Mouse (Mus musculus): ENCODE measurements around the gene Bcas1.

Bcas1 gene

GRCm38 (mm10) chr2:170308033-170308820 lies 119.4 kb downstream of the Bcas1 start:
- DNase-seq = no peak

GRCm38 (mm10) chr2:170307589-170308021 lies 120.0 kb downstream of the Bcas1 start:
- peak; percentile 48 for DNase-seq

DNA sequence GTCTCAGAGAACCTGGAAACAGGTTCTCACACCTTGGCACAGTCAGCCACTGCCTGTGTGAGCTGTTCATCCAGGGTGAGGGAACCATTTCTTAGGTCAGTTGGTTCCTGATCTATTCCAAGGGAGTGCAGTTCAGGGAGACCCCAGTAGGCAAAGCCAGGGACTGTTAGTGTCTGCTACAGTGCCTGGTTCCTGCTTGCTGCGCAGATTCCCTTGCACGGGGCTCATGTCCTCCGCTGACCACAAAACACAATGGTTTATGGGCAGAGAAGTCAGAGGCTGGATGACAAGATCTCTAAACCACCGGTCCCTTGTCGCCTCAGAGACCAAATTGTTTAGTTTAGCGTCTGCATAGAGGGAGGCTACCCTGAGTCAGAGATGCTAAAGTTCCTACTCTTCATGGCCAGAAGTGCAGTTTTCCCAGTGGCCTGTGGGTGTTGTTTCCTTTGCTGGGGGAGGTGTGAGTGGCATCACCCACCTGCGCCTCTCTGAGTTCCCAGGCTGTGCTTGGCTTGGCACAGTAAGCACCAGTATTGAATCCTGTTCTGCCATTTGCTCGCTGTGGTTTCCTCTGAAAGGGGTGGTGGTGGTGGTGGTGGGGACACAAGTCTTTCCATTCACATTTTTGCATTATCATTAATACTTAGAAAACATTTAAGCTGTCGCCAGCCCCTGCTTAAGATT lies 120.9 kb downstream of the Bcas1 start:
- DNase-seq = peak; percentile 33

GRCm38 (mm10) chr2:170304766-170305165 lies 122.9 kb downstream of the Bcas1 start:
- no peak for DNase-seq

DNA sequence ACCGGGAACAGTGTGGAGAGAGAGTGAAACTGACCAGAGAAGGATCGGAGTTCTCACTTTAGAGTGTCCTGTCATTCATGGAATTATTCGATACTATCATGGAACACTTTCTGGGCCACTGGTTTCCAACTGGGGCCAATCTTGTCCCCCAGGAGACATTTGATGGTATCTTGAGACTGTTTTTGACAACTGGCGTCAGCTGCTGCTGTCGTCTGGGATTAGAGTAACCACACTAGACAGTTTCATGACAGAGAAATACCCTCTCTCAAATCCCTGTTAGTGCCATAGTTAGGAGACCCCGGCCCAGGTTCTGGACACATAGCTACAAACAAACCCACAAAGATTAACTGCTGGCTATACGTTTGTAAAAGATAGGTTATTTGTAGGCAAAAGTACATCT lies 124.0 kb downstream of the Bcas1 start:
- DNase-seq = no peak

DNA sequence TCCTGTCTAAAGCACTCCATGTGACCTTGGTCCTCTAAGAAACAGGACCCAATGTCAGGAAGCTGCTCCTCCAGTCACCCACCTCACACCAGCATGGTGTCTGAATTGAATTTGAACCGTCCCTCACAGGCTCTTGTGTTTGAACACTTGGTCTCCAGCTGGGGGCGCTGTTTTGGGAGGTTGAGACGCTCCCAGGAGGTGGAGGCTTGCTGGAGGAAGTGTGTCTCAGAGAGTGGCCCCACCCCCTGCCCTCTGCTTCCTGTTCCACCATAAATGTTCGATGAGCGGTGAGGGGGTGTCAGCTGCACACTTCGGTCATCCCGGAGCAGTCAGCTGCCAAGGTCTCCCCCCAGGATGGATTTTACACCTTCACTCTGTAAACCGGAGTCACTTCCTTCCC lies 124.8 kb downstream of the Bcas1 start:
- DNase-seq = peak; percentile 24
